Mouse (Mus musculus): ENCODE measurements around the gene Crisp3. TPM values are rescaled to one million over a fixed set of nuclear protein-coding genes. Genes with fewer than 3 reads are reported as not detected.

Crisp3 gene
- not detected in 2 replicates for total RNA-seq (2012; rRNA removed)

DNA sequence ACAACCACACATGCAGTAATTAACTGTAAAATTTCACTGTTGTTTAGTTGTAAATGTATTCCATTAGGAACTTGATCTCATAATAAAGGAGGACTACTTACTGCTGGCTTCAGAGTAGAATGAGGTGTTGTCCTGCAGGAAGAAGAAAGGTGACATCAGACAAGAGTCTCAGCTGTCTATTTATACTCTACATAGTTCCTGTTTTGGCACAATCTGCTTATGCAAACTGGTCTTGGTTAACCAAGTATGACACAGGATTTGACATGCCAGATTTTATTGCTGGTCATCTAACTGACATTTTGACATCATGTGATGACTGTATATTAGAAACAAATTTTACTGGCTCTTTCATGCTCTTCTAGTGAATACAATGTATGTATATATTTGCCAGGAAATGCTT lies at the start of gene Crisp3:
Gene Crisp3, minus strand, starts transcription at position 154 of the 400 bp plus-strand sequence.
- Histone ChIP-seq H3K36me3 (ENCODE audit: control insufficient read depth, insufficient read depth, low read length, poor library complexity, severe bottlenecking) (no peaks in the 10 kb centered on the region), H3K9me3 (ENCODE audit: control insufficient read depth, insufficient read depth, low read depth, low read length) (no peaks in the 10 kb centered on the region), H3K27ac (ENCODE audit: insufficient read depth, low read depth, low read length, poor library complexity, severe bottlenecking) (no peak within 1 kb of the TSS), H3K4me3 (ENCODE audit: insufficient read depth in 1 of 2, low read depth in 1 of 2, low read length in 2 of 2, poor library complexity in 1 of 2, severe bottlenecking in 1 of 2) (no peak within 1 kb of the TSS), H3K9ac (ENCODE audit: insufficient read depth, low read depth, low read length, poor library complexity, severe bottlenecking) (no peak within 1 kb of the TSS), H3K4me1 (ENCODE audit: control insufficient read depth in 2 of 2, insufficient read depth in 2 of 2, low read length in 2 of 2, poor library complexity in 1 of 2) (no peaks in the 10 kb centered on the region)
- in situ Hi-C loops (cut with MboI; ENCODE audit: low sequenced_read_pairs in 2 of 2, unreplicated experiment in 2 of 2): no loop called here
- no peak for TF ChIP-seq HCFC1 (IDR thresholded peaks at IDR 0.05; ENCODE audit: borderline replicate concordance, insufficient read depth, low read length)
- TF ChIP-seq ZNF384 (IDR thresholded peaks at IDR 0.05; ENCODE audit: low read depth, low read length): no peak
- TF ChIP-seq ZC3H11A (IDR thresholded peaks at IDR 0.05; ENCODE audit: borderline replicate concordance, low read depth, low read length): no peak
- no peak for TF ChIP-seq CHD2 (IDR thresholded peaks at IDR 0.05; ENCODE audit: low read depth, low read length)
- no peak for TF ChIP-seq MAFK (IDR thresholded peaks at IDR 0.05; ENCODE audit: insufficient read depth, low read depth, low read length)
- no peak for DNase-seq (ENCODE audit: low read depth, low spot score)

DNA sequence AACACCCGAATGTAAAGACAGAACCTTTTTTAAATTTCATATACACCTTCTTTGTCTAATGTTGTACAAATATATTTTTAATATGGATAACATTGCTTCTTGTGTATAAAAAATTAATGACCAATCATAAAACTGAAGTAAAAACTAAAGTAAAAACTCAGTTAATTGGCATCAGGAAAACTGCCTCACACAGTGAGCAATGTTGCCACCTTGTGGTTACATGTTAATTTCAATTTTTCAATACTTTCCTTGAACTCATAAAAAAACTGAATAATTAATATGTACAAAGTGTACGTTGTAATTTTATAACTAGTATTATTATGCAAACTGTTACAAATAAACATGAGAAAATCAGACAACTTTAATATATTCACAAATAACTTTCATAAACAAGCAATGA lies 43.3 kb upstream of the Crisp3 start:
- Histone ChIP-seq H3K36me3 (ENCODE audit: control insufficient read depth, insufficient read depth, low read length, poor library complexity, severe bottlenecking) (no peaks in the 10 kb centered on the region), H3K4me1 (ENCODE audit: control insufficient read depth in 2 of 2, insufficient read depth in 2 of 2, low read length in 2 of 2, poor library complexity in 1 of 2) (no peaks in the 10 kb centered on the region), H3K9ac (ENCODE audit: insufficient read depth, low read depth, low read length, poor library complexity, severe bottlenecking) (no peak overlapping the region), H3K27ac (ENCODE audit: insufficient read depth, low read depth, low read length, poor library complexity, severe bottlenecking) (no peak overlapping the region), H3K4me3 (ENCODE audit: insufficient read depth in 1 of 2, low read depth in 1 of 2, low read length in 2 of 2, poor library complexity in 1 of 2, severe bottlenecking in 1 of 2) (no peak overlapping the region), H3K9me3 (ENCODE audit: control insufficient read depth, insufficient read depth, low read depth, low read length) (no peaks in the 10 kb centered on the region)
- DNase-seq (ENCODE audit: low read depth, low spot score): no peak
- in situ Hi-C loops (cut with MboI; ENCODE audit: low sequenced_read_pairs in 2 of 2, unreplicated experiment in 2 of 2): no loop called here
- TF ChIP-seq ZC3H11A (IDR thresholded peaks at IDR 0.05; ENCODE audit: borderline replicate concordance, low read depth, low read length) (no peak), MAFK (IDR thresholded peaks at IDR 0.05; ENCODE audit: insufficient read depth, low read depth, low read length) (no peak), ZNF384 (IDR thresholded peaks at IDR 0.05; ENCODE audit: low read depth, low read length) (no peak), CHD2 (IDR thresholded peaks at IDR 0.05; ENCODE audit: low read depth, low read length) (no peak), HCFC1 (IDR thresholded peaks at IDR 0.05; ENCODE audit: borderline replicate concordance, insufficient read depth, low read length) (no peak)

DNA sequence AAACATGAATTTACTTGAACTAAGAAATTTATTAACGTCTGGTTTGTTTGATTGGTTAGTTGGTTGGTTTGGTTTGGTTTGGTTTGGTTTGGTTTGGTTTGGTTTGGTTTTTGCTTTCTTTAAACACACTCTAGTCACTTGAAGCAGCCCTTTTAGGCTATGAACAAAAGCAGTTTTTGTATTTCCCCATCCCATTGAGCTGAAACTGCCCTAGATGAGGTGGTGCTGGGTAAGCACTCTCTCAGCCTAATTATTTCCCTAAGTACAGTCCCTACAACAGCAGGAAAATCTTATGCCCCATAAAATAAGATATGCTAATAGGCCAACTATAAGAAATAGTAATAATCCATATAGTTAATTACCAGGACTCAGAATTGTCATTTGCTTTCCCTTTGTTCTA lies 33.4 kb upstream of the Crisp3 start:
- Histone ChIP-seq H3K4me3 (ENCODE audit: insufficient read depth in 1 of 2, low read depth in 1 of 2, low read length in 2 of 2, poor library complexity in 1 of 2, severe bottlenecking in 1 of 2) (no peak overlapping the region), H3K9ac (ENCODE audit: insufficient read depth, low read depth, low read length, poor library complexity, severe bottlenecking) (no peak overlapping the region), H3K4me1 (ENCODE audit: control insufficient read depth in 2 of 2, insufficient read depth in 2 of 2, low read length in 2 of 2, poor library complexity in 1 of 2) (no peaks in the 10 kb centered on the region), H3K36me3 (ENCODE audit: control insufficient read depth, insufficient read depth, low read length, poor library complexity, severe bottlenecking) (no peaks in the 10 kb centered on the region), H3K27ac (ENCODE audit: insufficient read depth, low read depth, low read length, poor library complexity, severe bottlenecking) (no peak overlapping the region), H3K9me3 (ENCODE audit: control insufficient read depth, insufficient read depth, low read depth, low read length) (no peaks in the 10 kb centered on the region)
- in situ Hi-C loops (cut with MboI; ENCODE audit: low sequenced_read_pairs in 2 of 2, unreplicated experiment in 2 of 2): no loop called here
- DNase-seq (ENCODE audit: low read depth, low spot score): no peak
- TF ChIP-seq ZNF384 (IDR thresholded peaks at IDR 0.05; ENCODE audit: low read depth, low read length) (no peak), CHD2 (IDR thresholded peaks at IDR 0.05; ENCODE audit: low read depth, low read length) (no peak), ZC3H11A (IDR thresholded peaks at IDR 0.05; ENCODE audit: borderline replicate concordance, low read depth, low read length) (no peak)

DNA sequence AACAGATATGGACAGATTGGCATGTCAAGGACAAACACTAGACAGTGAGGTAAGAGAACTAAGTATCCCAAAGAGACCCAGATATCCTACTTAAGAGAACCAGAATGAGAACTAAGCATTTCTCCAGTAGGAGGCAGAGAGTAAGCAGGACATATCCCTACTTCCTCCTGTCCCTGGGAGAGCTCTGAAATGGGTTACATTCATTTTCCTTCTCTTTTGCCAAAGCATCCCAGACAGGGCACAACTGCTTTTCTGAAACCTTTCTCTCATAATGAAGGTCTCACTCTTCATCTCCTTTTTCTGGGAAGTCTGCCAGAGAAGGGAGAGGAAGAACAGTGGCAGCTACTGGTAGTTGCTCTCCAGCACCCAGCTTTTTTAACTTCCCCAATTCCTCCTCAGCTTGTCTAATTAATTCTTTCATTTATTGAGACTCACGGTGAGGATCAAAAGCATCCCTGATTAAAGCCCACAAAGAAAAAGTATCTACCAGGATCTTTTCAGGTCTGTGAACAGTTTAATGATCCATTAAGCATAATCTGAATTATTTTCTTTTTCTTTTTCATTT lies 32.9 kb upstream of the Crisp3 start:
- no peak overlapping the region for H3K9ac ChIP-seq (ENCODE audit: insufficient read depth, low read depth, low read length, poor library complexity, severe bottlenecking)
- H3K36me3 ChIP-seq (ENCODE audit: control insufficient read depth, insufficient read depth, low read length, poor library complexity, severe bottlenecking): no peaks in the 10 kb centered on the region
- H3K4me3 ChIP-seq (ENCODE audit: insufficient read depth in 1 of 2, low read depth in 1 of 2, low read length in 2 of 2, poor library complexity in 1 of 2, severe bottlenecking in 1 of 2): no peak overlapping the region
- in situ Hi-C loops (cut with MboI; ENCODE audit: low sequenced_read_pairs in 2 of 2, unreplicated experiment in 2 of 2): no loop called here
- H3K9me3 ChIP-seq (ENCODE audit: control insufficient read depth, insufficient read depth, low read depth, low read length): no peaks in the 10 kb centered on the region
- DNase-seq (ENCODE audit: low read depth, low spot score): no peak
- TF ChIP-seq HCFC1 (IDR thresholded peaks at IDR 0.05; ENCODE audit: borderline replicate concordance, insufficient read depth, low read length) (no peak), ZNF384 (IDR thresholded peaks at IDR 0.05; ENCODE audit: low read depth, low read length) (no peak), MAFK (IDR thresholded peaks at IDR 0.05; ENCODE audit: insufficient read depth, low read depth, low read length) (no peak), CHD2 (IDR thresholded peaks at IDR 0.05; ENCODE audit: low read depth, low read length) (no peak), ZC3H11A (IDR thresholded peaks at IDR 0.05; ENCODE audit: borderline replicate concordance, low read depth, low read length) (no peak)
- H3K27ac ChIP-seq (ENCODE audit: insufficient read depth, low read depth, low read length, poor library complexity, severe bottlenecking): no peak overlapping the region
- H3K4me1 ChIP-seq (ENCODE audit: control insufficient read depth in 2 of 2, insufficient read depth in 2 of 2, low read length in 2 of 2, poor library complexity in 1 of 2): no peaks in the 10 kb centered on the region

DNA sequence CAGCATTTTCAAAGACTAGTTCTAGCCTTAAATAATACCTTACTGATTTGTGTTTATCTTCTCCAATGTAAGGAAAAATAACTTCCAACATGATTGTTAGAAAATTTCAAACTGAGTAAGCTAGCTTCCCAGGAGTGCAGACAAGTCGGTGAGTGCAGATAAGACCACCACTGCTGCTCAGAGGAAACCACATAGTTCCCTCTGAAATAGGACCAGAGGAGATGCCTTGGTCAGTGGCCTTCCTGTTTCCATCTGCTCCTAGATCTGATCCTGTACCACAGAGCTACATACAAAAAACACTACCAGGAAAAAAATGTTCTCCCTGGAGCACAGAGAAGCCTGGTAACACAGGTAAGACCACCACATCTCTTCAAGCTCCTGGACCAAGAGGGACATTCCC lies 10.4 kb upstream of the Crisp3 start:
- Histone ChIP-seq H3K9ac (ENCODE audit: insufficient read depth, low read depth, low read length, poor library complexity, severe bottlenecking) (no peak overlapping the region), H3K27ac (ENCODE audit: insufficient read depth, low read depth, low read length, poor library complexity, severe bottlenecking) (no peak overlapping the region), H3K9me3 (ENCODE audit: control insufficient read depth, insufficient read depth, low read depth, low read length) (no peaks in the 10 kb centered on the region), H3K36me3 (ENCODE audit: control insufficient read depth, insufficient read depth, low read length, poor library complexity, severe bottlenecking) (no peaks in the 10 kb centered on the region), H3K4me1 (ENCODE audit: control insufficient read depth in 2 of 2, insufficient read depth in 2 of 2, low read length in 2 of 2, poor library complexity in 1 of 2) (no peaks in the 10 kb centered on the region), H3K4me3 (ENCODE audit: insufficient read depth in 1 of 2, low read depth in 1 of 2, low read length in 2 of 2, poor library complexity in 1 of 2, severe bottlenecking in 1 of 2) (no peak overlapping the region)
- in situ Hi-C loops (cut with MboI; ENCODE audit: low sequenced_read_pairs in 2 of 2, unreplicated experiment in 2 of 2): no loop called here
- no peak for DNase-seq (ENCODE audit: low read depth, low spot score)
- no peak for TF ChIP-seq ZC3H11A (IDR thresholded peaks at IDR 0.05; ENCODE audit: borderline replicate concordance, low read depth, low read length)
- no peak for TF ChIP-seq ZNF384 (IDR thresholded peaks at IDR 0.05; ENCODE audit: low read depth, low read length)
- TF ChIP-seq MAFK (IDR thresholded peaks at IDR 0.05; ENCODE audit: insufficient read depth, low read depth, low read length): no peak
- no peak for TF ChIP-seq CHD2 (IDR thresholded peaks at IDR 0.05; ENCODE audit: low read depth, low read length)
- TF ChIP-seq HCFC1 (IDR thresholded peaks at IDR 0.05; ENCODE audit: borderline replicate concordance, insufficient read depth, low read length): no peak
